Mouse (Mus musculus) neural tube, embryonic 11.5 days (tissue): Measurements from ENCODE around the gene Slc34a3. TPM values are rescaled to one million over a fixed set of nuclear protein-coding genes. Genes with fewer than 3 reads are reported as not detected.
A peak's percentile ranks its signal among the peaks of the same experiment; 100 is the strongest.

Experiments
- ATAC-seq: fragments of 200-750 bp; cut with Nextera tagmentation; 2 replicates; pipeline ENCODE4 v1.8.0; 2017; ENCODE audit warnings: moderate number of reproducible peaks, mild to moderate bottlenecking, moderate TSS enrichment, moderate library complexity; ENCODE audit not compliant: insufficient read depth, low FRiP score, low TSS enrichment
- DNase-seq: peaks from one replicate; pipeline ENCODE4 v3.0.0-alpha.2; 2015; ENCODE audit warnings: low spot score
- H3K27ac ChIP-seq: fragments of 300-500 bp; sonication (generic); 2 replicates; pipeline ENCODE4 v1.5.1; 2014; ENCODE audit warnings: low read depth, mild to moderate bottlenecking, low read length
- H3K27me3 ChIP-seq: fragments of 300-500 bp; sonication (generic); 2 replicates; pipeline ENCODE4 v1.6.1; 2014; ENCODE audit warnings: mild to moderate bottlenecking, low read length, mixed read lengths; ENCODE audit not compliant: control insufficient read depth, insufficient read depth
- H3K36me3 ChIP-seq: fragments of 300-500 bp; sonication (generic); 2 replicates; pipeline ENCODE4 v1.6.1; 2014; ENCODE audit warnings: mild to moderate bottlenecking, low read length, moderate library complexity, mixed read lengths; ENCODE audit not compliant: control insufficient read depth, insufficient read depth
- H3K4me1 ChIP-seq: fragments of 300-500 bp; sonication (generic); 2 replicates; pipeline ENCODE4 v1.6.1; 2014; ENCODE audit warnings: low read length, mixed read lengths; ENCODE audit not compliant: control insufficient read depth, insufficient read depth
- H3K4me2 ChIP-seq: fragments of 300-500 bp; sonication (generic); 2 replicates; pipeline ENCODE4 v1.6.1; 2014; ENCODE audit warnings: low read depth, mild to moderate bottlenecking, moderate library complexity
- H3K4me3 ChIP-seq: fragments of 300-500 bp; sonication (generic); 2 replicates; pipeline ENCODE4 v1.5.1; 2014; ENCODE audit warnings: low read depth, low read length
- H3K9ac ChIP-seq: fragments of 300-500 bp; sonication (generic); 2 replicates; pipeline ENCODE4 v1.6.1; 2014; ENCODE audit warnings: mild to moderate bottlenecking, low read length
- H3K9me3 ChIP-seq: fragments of 300-500 bp; sonication (generic); 2 replicates; pipeline ENCODE4 v1.6.1; 2016; ENCODE audit warnings: low read length; ENCODE audit not compliant: control insufficient read depth
- WGBS: fragments of 180-500 bp; shearing (Covaris S2); extraction: QIAGEN DNeasy Blood & Tissue Kit; methylation state at CpG from one replicate; pipeline ENCODE4 v1.1.7; 2014; 5-methylcytosine and 5-hydroxymethylcytosine counted together
- polyA plus RNA-seq: library from polyadenylated mRNA; unstranded; fragments of >200 nt; fragmentation: Nextera tagmentation; extraction: Ambion mirVana; gene quantifications from 2 replicates; pipeline ENCODE4 v1.2.1, GENCODE M21; 2014

Gene Slc34a3
- polyA plus RNA-seq, 1 experiment from 2014 or later = not detected

- peak within 1 kb of the TSS; percentile 78 for H3K27ac ChIP-seq
- no peaks in the 10 kb centered on the region for H3K9me3 ChIP-seq
- H3K4me3 ChIP-seq = peak within 1 kb of the TSS; percentile 87
- peaks cover 10% of the 10 kb centered on the region for H3K4me1 ChIP-seq
- ATAC-seq (peak; percentile 93), DNase-seq (peak; percentile 91)
- H3K27me3 ChIP-seq = no peaks in the 10 kb centered on the region
- peak within 1 kb of the TSS; percentile 92 for H3K9ac ChIP-seq
- H3K4me2 ChIP-seq = peak within 1 kb of the TSS; percentile 91
- H3K36me3 ChIP-seq = no peaks in the 10 kb centered on the region
- under 1% methylated on average over 44 of the region's 44 CpGs for WGBS
Observed at GRCm38 (mm10) chr2:25211121-25211670, 23.0 kb downstream of the Slc34a3 start, which contains the start of gene Nelfb. Gene Nelfb, minus strand, starts transcription at chr2:25211489.

- no peaks in the 10 kb centered on the region for H3K27me3 ChIP-seq
- H3K36me3 ChIP-seq = peaks cover 5% of the 10 kb centered on the region
Observed at GRCm38 (mm10) chr2:25210686-25211085, 23.5 kb downstream of the Slc34a3 start.

GRCm38 (mm10) chr2:25207593-25207992 lies 26.6 kb downstream of the Slc34a3 start:
- ATAC-seq = no peak
- H3K4me2 ChIP-seq = no peak overlapping the region
- H3K36me3 ChIP-seq = peaks cover 17% of the 10 kb centered on the region

More at GRCm38 (mm10) chr2:25210686-25211085, 23.5 kb downstream of the Slc34a3 start:
- Histone ChIP-seq H3K4me3 (peak overlapping the region; percentile 87), H3K4me2 (peak overlapping the region; percentile 91), H3K4me1 (peaks cover 10% of the 10 kb centered on the region), H3K27ac (peak overlapping the region; percentile 78), H3K9ac (peak overlapping the region; percentile 92), H3K9me3 (no peaks in the 10 kb centered on the region)
- DNase-seq (no peak), ATAC-seq (no peak)
- WGBS = under 1% methylated on average over 24 of the region's 24 CpGs

DNA sequence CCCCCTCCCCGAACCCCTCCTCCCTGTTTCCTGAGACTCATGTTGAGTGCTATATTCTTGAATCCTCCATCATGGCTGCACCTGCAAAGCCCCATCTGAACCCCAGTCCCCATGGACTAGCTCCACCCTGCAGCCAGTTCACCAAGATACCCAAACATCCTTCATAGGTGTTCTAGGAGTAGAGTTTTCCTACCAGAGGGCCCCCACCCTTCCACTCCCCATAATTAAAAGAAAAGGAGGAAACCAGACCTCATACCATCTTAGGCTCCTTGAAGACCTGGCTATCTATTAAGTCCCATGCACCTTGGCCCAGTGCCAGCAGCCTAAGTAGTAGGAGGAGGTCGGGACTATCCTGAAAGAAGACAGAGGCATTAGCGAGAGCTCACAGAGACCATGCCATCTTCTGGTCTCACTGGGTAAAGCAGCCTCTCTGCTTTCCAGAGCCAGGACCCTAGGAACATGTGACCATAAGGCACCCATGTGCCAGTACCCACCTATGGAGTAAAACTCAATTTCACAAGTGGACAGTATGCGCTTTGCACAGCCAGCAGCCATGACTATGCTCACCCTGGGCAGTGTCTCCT lies 30.4 kb downstream of the Slc34a3 start:
- H3K27ac ChIP-seq = no peak overlapping the region
- ATAC-seq (no peak), DNase-seq (no peak)
- H3K4me1 ChIP-seq = no peaks in the 10 kb centered on the region
- H3K36me3 ChIP-seq = peaks cover 22% of the 10 kb centered on the region
- H3K9ac ChIP-seq = no peak overlapping the region
- H3K27me3 ChIP-seq = no peaks in the 10 kb centered on the region
- H3K4me2 ChIP-seq = no peak overlapping the region
- H3K4me3 ChIP-seq = no peak overlapping the region
- 71% methylated on average over 4 of the region's 4 CpGs for WGBS
- no peaks in the 10 kb centered on the region for H3K9me3 ChIP-seq

More at GRCm38 (mm10) chr2:25207593-25207992, 26.6 kb downstream of the Slc34a3 start:
- H3K27ac ChIP-seq = no peak overlapping the region
- no peaks in the 10 kb centered on the region for H3K9me3 ChIP-seq
- no peak overlapping the region for H3K4me3 ChIP-seq
- WGBS = 74% methylated on average over 1 of the region's 1 CpGs
- DNase-seq = no peak
- H3K27me3 ChIP-seq = no peaks in the 10 kb centered on the region
- no peak overlapping the region for H3K9ac ChIP-seq
- H3K4me1 ChIP-seq = peaks cover 10% of the 10 kb centered on the region

DNA sequence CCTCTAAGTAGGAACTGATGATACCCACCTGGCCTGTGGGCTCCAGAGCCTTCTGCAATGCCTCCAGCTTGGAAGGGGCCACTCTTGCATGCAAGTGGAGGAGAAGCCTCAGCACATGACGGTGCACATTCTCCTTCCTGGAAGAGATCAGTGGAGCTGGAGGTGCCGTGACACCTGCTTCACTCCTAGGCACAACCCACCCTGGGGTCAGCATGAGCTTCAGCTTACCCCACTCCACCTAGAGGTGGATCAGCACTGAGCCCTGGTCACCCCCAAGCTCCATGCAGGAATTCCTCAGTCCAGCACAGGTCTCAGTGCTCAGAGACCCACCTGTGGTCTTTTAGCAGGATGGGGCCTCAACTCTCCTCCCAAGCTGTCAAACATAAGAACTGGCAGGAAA lies 33.5 kb downstream of the Slc34a3 start:
- Histone ChIP-seq H3K27me3 (peaks cover 13% of the 10 kb centered on the region), H3K4me3 (no peak overlapping the region), H3K4me1 (no peaks in the 10 kb centered on the region), H3K27ac (no peak overlapping the region), H3K9me3 (no peaks in the 10 kb centered on the region), H3K4me2 (no peak overlapping the region), H3K36me3 (peaks cover 17% of the 10 kb centered on the region), H3K9ac (no peak overlapping the region)
- DNase-seq = no peak
- WGBS = 91% methylated on average over 2 of the region's 2 CpGs
- ATAC-seq = no peak

GRCm38 (mm10) chr2:25197946-25198345 lies 36.2 kb downstream of the Slc34a3 start:
- Histone ChIP-seq H3K27me3 (peaks cover 19% of the 10 kb centered on the region), H3K4me1 (no peaks in the 10 kb centered on the region), H3K36me3 (peaks cover 5% of the 10 kb centered on the region; the same call in 1 of the 2 replicates), H3K4me2 (no peak overlapping the region), H3K4me3 (no peak overlapping the region), H3K27ac (no peak overlapping the region), H3K9ac (no peak overlapping the region), H3K9me3 (no peaks in the 10 kb centered on the region)
- no peak for ATAC-seq
- no peak for DNase-seq

GRCm38 (mm10) chr2:25197191-25197590 lies 37.0 kb downstream of the Slc34a3 start:
- WGBS = 24% methylated on average over 2 of the region's 2 CpGs
- Histone ChIP-seq H3K9me3 (no peaks in the 10 kb centered on the region), H3K4me3 (no peak overlapping the region), H3K9ac (no peak overlapping the region), H3K27ac (no peak overlapping the region), H3K4me2 (no peak overlapping the region), H3K4me1 (no peaks in the 10 kb centered on the region), H3K36me3 (peaks cover 4% of the 10 kb centered on the region; the same call in 1 of the 2 replicates), H3K27me3 (peaks cover 19% of the 10 kb centered on the region)
- ATAC-seq (no peak), DNase-seq (no peak)

GRCm38 (mm10) chr2:25196172-25196954 lies 37.8 kb downstream of the Slc34a3 start, which contains the start of gene Tor4a:
Gene Tor4a, minus strand, starts transcription at chr2:25196886.
- H3K27me3 ChIP-seq = peaks cover 19% of the 10 kb centered on the region
- WGBS = 13% methylated on average over 8 of the region's 8 CpGs
- no peak for ATAC-seq
- H3K4me1 ChIP-seq = no peaks in the 10 kb centered on the region
- H3K36me3 ChIP-seq = peaks cover 3% of the 10 kb centered on the region; the same call in 1 of the 2 replicates
- no peak within 1 kb of the TSS; the same call in 1 of the 2 replicates for H3K4me2 ChIP-seq
- DNase-seq = no peak
- no peak within 1 kb of the TSS for H3K4me3 ChIP-seq
- H3K9ac ChIP-seq = no peak within 1 kb of the TSS
- no peaks in the 10 kb centered on the region for H3K9me3 ChIP-seq
- no peak within 1 kb of the TSS for H3K27ac ChIP-seq
